Mouse (Mus musculus) effector memory CD4-positive, alpha-beta T cell, adult 7 months (primary cell): Measurements from ENCODE around the gene Dcpp2. TPM values are rescaled to one million over a fixed set of nuclear protein-coding genes. Genes with fewer than 3 reads are reported as not detected.

ENCODE experiments used
- polyA plus RNA-seq: library from polyadenylated mRNA; unstranded; fragments of 100-300 nt; shearing (Covaris generic); gene quantifications from one replicate; pipeline ENCODE4 v1.2.1, GENCODE M21; 2017

The Dcpp2 gene
- not detected for polyA plus RNA-seq

GRCm38 (mm10) chr17:23880576-23880975 lies at the start of gene Dcpp2, which contains the start of gene Dcpp1:
Dcpp2 (plus strand) TSS chr17:23880880.
Dcpp1 (plus strand) TSS chr17:23880876.

GRCm38 (mm10) chr17:23836006-23836575 lies 44.6 kb upstream of the Dcpp2 start, which contains the start of gene Prss33:
Prss33 (minus strand) TSS chr17:23836056.

GRCm38 (mm10) chr17:23843812-23844273 lies 36.8 kb upstream of the Dcpp2 start, which contains the start of the genes Prss32 and Prss41:
Prss32 (plus strand) TSS chr17:23843855.
Prss41 (minus strand) TSS chr17:23844172.

GRCm38 (mm10) chr17:23867756-23868155 lies 12.9 kb upstream of the Dcpp2 start, which contains the start of gene Prss21:
Prss21 (plus strand) TSS chr17:23868056.

GRCm38 (mm10) chr17:23917158-23917557 lies 36.5 kb downstream of the Dcpp2 start, which contains the start of gene Dcpp3:
Dcpp3 (plus strand) TSS chr17:23917458.

GRCm38 (mm10) chr17:23941372-23941771 lies 60.7 kb downstream of the Dcpp2 start, which contains the start of gene Sbp:
Sbp (plus strand) TSS chr17:23941672.

Other genes with a start within 250 kb of the Dcpp2 start
- 1.5 TPM for gene Mmp25, start 235.6 kb upstream of the Dcpp2 start, polyA plus RNA-seq
- gene Bicdl2, start 220.4 kb upstream of the Dcpp2 start, polyA plus RNA-seq = not detected
- gene Hcfc1r1, start 207.3 kb upstream of the Dcpp2 start, polyA plus RNA-seq = 57.1 TPM
- gene Thoc6, start 207.0 kb upstream of the Dcpp2 start, polyA plus RNA-seq = 31.2 TPM
- 13.4 TPM for gene Tnfrsf12a, start 203.4 kb upstream of the Dcpp2 start, polyA plus RNA-seq
- gene Cldn6, start 201.6 kb upstream of the Dcpp2 start, polyA plus RNA-seq = not detected
- gene Cldn9, start 196.9 kb upstream of the Dcpp2 start, polyA plus RNA-seq = not detected
- 0.13 TPM for gene 1520401A03Rik, start 158.1 kb upstream of the Dcpp2 start, polyA plus RNA-seq
- gene Pkmyt1, start 154.5 kb upstream of the Dcpp2 start, polyA plus RNA-seq = 57.9 TPM
- gene Paqr4, start 140.0 kb upstream of the Dcpp2 start, polyA plus RNA-seq = 3.5 TPM
- 2.8 TPM for gene Kremen2, start 135.0 kb upstream of the Dcpp2 start, polyA plus RNA-seq
- gene Flywch1, start 109.3 kb upstream of the Dcpp2 start, polyA plus RNA-seq = 34.0 TPM
- gene Flywch2, start 94.8 kb upstream of the Dcpp2 start, polyA plus RNA-seq = 4.1 TPM
- 994 TPM for gene Srrm2, start 90.3 kb upstream of the Dcpp2 start, polyA plus RNA-seq
- gene Elob, start 51.7 kb upstream of the Dcpp2 start, polyA plus RNA-seq = 395 TPM
- gene Prss33, start 44.8 kb upstream of the Dcpp2 start, polyA plus RNA-seq = 0.35 TPM
- not detected for gene Prss32, start 37.0 kb upstream of the Dcpp2 start, polyA plus RNA-seq
- 4.6 TPM for gene Prss41, start 36.7 kb upstream of the Dcpp2 start, polyA plus RNA-seq
- not detected for gene Prss21, start 12.8 kb upstream of the Dcpp2 start, polyA plus RNA-seq
- gene Dcpp1, start within 50 bp of the Dcpp2 start, polyA plus RNA-seq = not detected
- gene Dcpp3, start 36.6 kb downstream of the Dcpp2 start, polyA plus RNA-seq = not detected
- gene Sbp, start 60.8 kb downstream of the Dcpp2 start, polyA plus RNA-seq = not detected
- gene Sbpl, start 74.4 kb downstream of the Dcpp2 start, polyA plus RNA-seq = not detected
- 5.7 TPM for gene Prss30, start 99.7 kb downstream of the Dcpp2 start, polyA plus RNA-seq
- not detected for gene Prss22, start 117.2 kb downstream of the Dcpp2 start, polyA plus RNA-seq
- gene Prss27, start 157.3 kb downstream of the Dcpp2 start, polyA plus RNA-seq = 0.30 TPM
- gene Kctd5, start 192.6 kb downstream of the Dcpp2 start, polyA plus RNA-seq = 27.7 TPM